Mouse (Mus musculus): ENCODE data around the gene D930007J09Rik.

- no peak for TF ChIP-seq MYOG (IDR thresholded peaks at IDR 0.05; ENCODE audit: control insufficient read depth in 1 of 3, insufficient read depth in 1 of 3, insufficient read length in 2 of 3, low read depth in 2 of 3)
- no peak for TF ChIP-seq MAX (IDR thresholded peaks at IDR 0.05; ENCODE audit: low read depth)
Measured at GRCm38 (mm10) chr13:32803701-32804345, 1.2 kb upstream of the D930007J09Rik start.

All from myocyte (in vitro differentiated cells).